9 mouse cellular contexts compared by ENCODE assay signal in genomic region chr6:54478646-54479324, GRCm38 (mm10). TPM values are rescaled to one million over a fixed set of nuclear protein-coding genes. Genes with fewer than 3 reads are reported as not detected.
A peak's percentile ranks its signal among the peaks of the same experiment; 100 is the strongest.
DNase-seq lines count a peak whose midpoint lies in the region; ATAC-seq and TF ChIP-seq lines count a peak whose summit lies in the region.
"Had no signal": no experiment of that assay in that cellular context is flagged by ENCODE, and none has a peak within 500 bp of the region (broad histone marks: within the 10 kb centered on the region; RNA-seq: fewer than 3 reads in every experiment).

No protein-coding gene starts in this region.

- H3K4me3 ChIP-seq in kidney, postnatal 0 days (replicated peaks; ENCODE audit: low read depth, low read length), result no peak overlapping the region
- H3K4me3 ChIP-seq in kidney, embryonic 15.5 days (replicated peaks), result no peak overlapping the region
- H3K4me3 ChIP-seq in lung, embryonic 14.5 days (ENCODE audit: low read depth, low read length), result no peak overlapping the region

- no peak overlapping the region for H3K27ac ChIP-seq in kidney, postnatal 0 days
- H3K27ac ChIP-seq in kidney, embryonic 15.5 days, result no peak overlapping the region
- H3K27ac ChIP-seq in lung, embryonic 14.5 days (ENCODE audit: low read depth), result no peak overlapping the region

- no peaks in the 10 kb centered on the region for H3K9me3 ChIP-seq in kidney, postnatal 0 days (replicated peaks; ENCODE audit: low read length)
- H3K9me3 ChIP-seq in kidney, embryonic 15.5 days (replicated peaks), result no peaks in the 10 kb centered on the region
- no peaks in the 10 kb centered on the region for H3K9me3 ChIP-seq in lung, embryonic 14.5 days (ENCODE audit: low read depth, low read length)

- peak; percentile 19 for DNase-seq in kidney, postnatal 0 days (ENCODE audit: low spot score)
- peak; percentile 88 for DNase-seq in brain, adult 2 months (ENCODE audit: low read depth, low spot score)
- peak; percentile 76 to 77 for DNase-seq in cerebellum, postnatal 10 days
- peak; percentile 48 for DNase-seq in lung, embryonic 14.5 days
- DNase-seq in layer of hippocampus, adult 9-11 months, result no peak
- no peak for DNase-seq in frontal cortex, postnatal 36 days (ENCODE audit: low spot score in 2 of 2)

- no peak overlapping the region for H3K9ac ChIP-seq in kidney, postnatal 0 days (ENCODE audit: low read depth, low read length)
- no peak overlapping the region for H3K9ac ChIP-seq in kidney, embryonic 15.5 days
- no peak overlapping the region for H3K9ac ChIP-seq in lung, embryonic 14.5 days

- no peak overlapping the region for H3K4me2 ChIP-seq in kidney, postnatal 0 days (ENCODE audit: low read length)
- no peak overlapping the region for H3K4me2 ChIP-seq in kidney, embryonic 15.5 days
- H3K4me2 ChIP-seq in lung, embryonic 14.5 days, result no peak overlapping the region

- H3K4me1 ChIP-seq in kidney, postnatal 0 days (replicated peaks; ENCODE audit: insufficient read depth, low read length), result no peaks in the 10 kb centered on the region
- peaks cover 16% of the 10 kb centered on the region for H3K4me1 ChIP-seq in kidney, embryonic 15.5 days
- H3K4me1 ChIP-seq in lung, embryonic 14.5 days (ENCODE audit: insufficient read depth), result no peaks in the 10 kb centered on the region

- H3K36me3 ChIP-seq in kidney, postnatal 0 days (ENCODE audit: insufficient read depth, low read length), result no peaks in the 10 kb centered on the region
- no peaks in the 10 kb centered on the region for H3K36me3 ChIP-seq in kidney, embryonic 15.5 days
- no peaks in the 10 kb centered on the region for H3K36me3 ChIP-seq in lung, embryonic 14.5 days (ENCODE audit: insufficient read depth)

- WGBS in kidney, postnatal 0 days, result 79% methylated on average over 5 of the region's 5 CpGs
- 78% methylated on average over 5 of the region's 5 CpGs for WGBS in kidney, embryonic 15.5 days
- 68% methylated on average over 5 of the region's 5 CpGs for WGBS in lung, embryonic 14.5 days

- TF ChIP-seq CTCF in kidney, postnatal 0 days (IDR thresholded peaks at IDR 0.05; ENCODE audit: low read depth), result peak; percentile 63
- peak; percentile 47 for TF ChIP-seq CTCF in lung, embryonic 14.5 days (IDR thresholded peaks at IDR 0.05; ENCODE audit: low read depth)

- H3K27me3 ChIP-seq in kidney, postnatal 0 days (ENCODE audit: insufficient read depth, low read length), result no peaks in the 10 kb centered on the region
- H3K27me3 ChIP-seq in kidney, embryonic 15.5 days, result no peaks in the 10 kb centered on the region; the same call in 1 of the 2 replicates
- H3K27me3 ChIP-seq in lung, embryonic 14.5 days (ENCODE audit: insufficient read depth, low read length), result no peaks in the 10 kb centered on the region

- no peak for ATAC-seq in kidney, postnatal 0 days (replicated peaks; ENCODE audit: low FRiP score, low read depth)
- no peak for ATAC-seq in kidney, embryonic 15.5 days (replicated peaks; ENCODE audit: low FRiP score)
- ATAC-seq in lung, embryonic 14.5 days (ENCODE audit: insufficient read depth), result no peak
- ATAC-seq in granulocyte monocyte progenitor cell, adult 5-6 weeks (replicated peaks; ENCODE audit: poor library complexity, severe bottlenecking), result no peak

RNA-seq across cellular contexts. Expression of gene Wipf3, which starts 49.4 kb away (rescaled TPM):
- polyA plus RNA-seq in kidney, postnatal 0 days (2015; fragmentation: Nextera tagmentation; extraction: Ambion mirVana), result 1.4 and 1.7 TPM in 2 replicates
- 2.2 and 2.5 TPM in 2 replicates for polyA plus RNA-seq in kidney, embryonic 15.5 days (2015; fragmentation: Nextera tagmentation; extraction: Ambion mirVana)
- 1.9 and 2.2 TPM in 2 replicates for polyA plus RNA-seq in lung, embryonic 14.5 days (2014; fragmentation: Nextera tagmentation; extraction: Ambion mirVana)
- not detected in 2 replicates for total RNA-seq in granulocyte monocyte progenitor cell, adult 5-6 weeks (2014; fragmentation: Nextera tagmentation)
- not detected in 2 replicates for total RNA-seq in granulocyte monocyte progenitor cell, adult 5-6 weeks (2017)
- total RNA-seq: monocyte, adult 5-6 weeks had no signal

Comparison
In these comparisons a context has a peak if more than half of its experiments do, and no peak if none do; other contexts are left out.
1. DNase-seq: peak in kidney, postnatal 0 days (single experiment), brain, adult 2 months (single experiment), cerebellum, postnatal 10 days (2 of 2) and lung, embryonic 14.5 days (single experiment); none in layer of hippocampus, adult 9-11 months (single experiment) and frontal cortex, postnatal 36 days (0 of 2).